Mouse (Mus musculus): ENCODE results near the gene Hspbap1. TPM values are rescaled to one million over a fixed set of nuclear protein-coding genes. Genes with fewer than 3 reads are reported as not detected.
A peak's percentile ranks its signal among the peaks of the same experiment; 100 is the strongest.

Hspbap1 gene
- total RNA-seq, 2 experiments from 2014 or later, result 2.8 to 3.8 TPM

- peak in 1 of 2 experiments; percentile 11 for DNase-seq
- intact Hi-C loops (cut with DNase I), result no loop called here
Measured at GRCm38 (mm10) chr16:35869656-35870055, 99.5 kb downstream of the Hspbap1 start.

- peak in 1 of 2 experiments; percentile 48 for DNase-seq
Measured at GRCm38 (mm10) chr16:35870581-35871047, 100.4 kb downstream of the Hspbap1 start.

GRCm38 (mm10) chr16:35871048-35871851, 101.1 kb downstream of the Hspbap1 start, which contains the start of gene Parp14:
Gene Parp14 (minus strand): TSS chr16:35871544.
- peak; percentile 53 to 67 for DNase-seq
- intact Hi-C loops (cut with DNase I), result no loop called here

More at GRCm38 (mm10) chr16:35870581-35871047, 100.4 kb downstream of the Hspbap1 start:
- intact Hi-C loops (cut with DNase I), result no loop called here

GRCm38 (mm10) chr16:35871898-35872297, 101.7 kb downstream of the Hspbap1 start:
- no peak for DNase-seq
- intact Hi-C loops (cut with DNase I), result no loop called here

- intact Hi-C loops (cut with DNase I), result no loop called here
- no peak for DNase-seq
Measured at GRCm38 (mm10) chr16:35872410-35873006, 102.3 kb downstream of the Hspbap1 start.

- DNase-seq, result peak; percentile 74 to 85
- intact Hi-C loops (cut with DNase I), result loop anchor here (1.0 kb wide), 1 partner anchor 65 kb away; the partner anchor contains the start of gene Dtx3l
Measured at GRCm38 (mm10) chr16:35874416-35874815, 104.2 kb downstream of the Hspbap1 start.

Other genes starting within 250 kb of the Hspbap1 start
- 1 to 10 TPM; 1.3 to 1.5 TPM for gene Sema5b, start 229.2 kb upstream of the Hspbap1 start, total RNA-seq (2021)
- 10 to 100 TPM; 47.1 to 50.2 TPM for gene Dirc2, start 1.0 kb upstream of the Hspbap1 start, total RNA-seq (2021)
- gene Parp14, start 101.2 kb downstream of the Hspbap1 start, total RNA-seq (2021), result 1 to 10 TPM; 6.7 to 9.7 TPM
- gene Parp9, start 168.1 kb downstream of the Hspbap1 start, total RNA-seq (2021), result 10 to 100 TPM; 11.1 to 14.4 TPM
- 10 to 100 TPM in 1 of 2 experiments, 1 to 10 TPM in 1; 9.3 to 12.7 TPM for gene Dtx3l, start 168.8 kb downstream of the Hspbap1 start, total RNA-seq (2021)
- 100 to 1,000 TPM in 1 of 2 experiments, 10 to 100 TPM in 1; 96.9 to 104 TPM for gene Kpna1, start 208.4 kb downstream of the Hspbap1 start, total RNA-seq (2021)

All from heart, postnatal 10 days (tissue).